Mouse (Mus musculus) E14TG2a.4 (cell line): Measurements from ENCODE around the gene Agtpbp1.

Experiments
- CTCF ChIP-seq: conservative IDR thresholded peaks from 2 replicates; pipeline ENCODE4 v1.5.1; 2014; ENCODE audit warnings: low read length
- POU5F1 ChIP-seq: IDR thresholded peaks from 2 replicates; pipeline ENCODE4 v1.6.1; 2014; ENCODE audit warnings: low read length, borderline replicate concordance

- TF ChIP-seq CTCF (no peak), POU5F1 (no peak)
Measured at GRCm38 (mm10) chr13:59506450-59506849, 78.6 kb downstream of the Agtpbp1 start.
